Mouse (Mus musculus): ENCODE results near the gene Tnk2. TPM values are rescaled to one million over a fixed set of nuclear protein-coding genes. Genes with fewer than 3 reads are reported as not detected.

Tnk2 gene
- polyA plus RNA-seq, 1 experiment from 2014 or later = 9.2 TPM

GRCm38 (mm10) chr16:32728730-32729129 is 85.1 kb downstream of the Tnk2 start:
- Histone ChIP-seq H3K9ac (ENCODE audit: low read length) (no peak overlapping the region), H3K4me2 (ENCODE audit: low read depth, severe bottlenecking) (no peak overlapping the region), H3K27me3 (ENCODE audit: control insufficient read depth, insufficient read depth, low read length) (no peaks in the 10 kb centered on the region), H3K4me1 (ENCODE audit: control insufficient read depth, insufficient read depth, low read length) (no peaks in the 10 kb centered on the region), H3K9me3 (ENCODE audit: control insufficient read depth, low read length) (no peaks in the 10 kb centered on the region), H3K36me3 (ENCODE audit: control insufficient read depth, insufficient read depth, low read length) (no peaks in the 10 kb centered on the region), H3K27ac (replicated peaks; ENCODE audit: low read depth, low read length) (no peak overlapping the region), H3K4me3 (ENCODE audit: low read depth, low read length) (no peak overlapping the region)
- DNase-seq (ENCODE audit: low spot score) (no peak), ATAC-seq (ENCODE audit: insufficient number of reproducible peaks, low FRiP score, low TSS enrichment, low read depth) (no peak)
- WGBS = 60% methylated on average over 1 of the region's 1 CpGs

Other genes with a start within 250 kb of the Tnk2 start
- not detected in 2 replicates for gene Tm4sf19, start 243.4 kb upstream of the Tnk2 start, polyA plus RNA-seq (2014; fragmentation: Nextera tagmentation; extraction: Ambion mirVana)
- gene Tctex1d2, start 224.2 kb upstream of the Tnk2 start, polyA plus RNA-seq (2014; fragmentation: Nextera tagmentation; extraction: Ambion mirVana) = 32.1 and 36.1 TPM in 2 replicates
- 35.6 and 37.0 TPM in 2 replicates for gene Pcyt1a, start 213.0 kb upstream of the Tnk2 start, polyA plus RNA-seq (2014; fragmentation: Nextera tagmentation; extraction: Ambion mirVana)
- 0.33 and 0.41 TPM in 2 replicates for gene Slc51a, start 156.0 kb upstream of the Tnk2 start, polyA plus RNA-seq (2014; fragmentation: Nextera tagmentation; extraction: Ambion mirVana)
- gene Zdhhc19, start 147.6 kb upstream of the Tnk2 start, polyA plus RNA-seq (2014; fragmentation: Nextera tagmentation; extraction: Ambion mirVana) = not detected in 2 replicates
- 52.5 and 53.7 TPM in 2 replicates for gene Tfrc, start 35.0 kb upstream of the Tnk2 start, polyA plus RNA-seq (2014; fragmentation: Nextera tagmentation; extraction: Ambion mirVana)
- not detected in 2 replicates for gene Muc4, start 92.0 kb downstream of the Tnk2 start, polyA plus RNA-seq (2014; fragmentation: Nextera tagmentation; extraction: Ambion mirVana)
- not detected in 2 replicates for gene Muc20, start 153.6 kb downstream of the Tnk2 start, polyA plus RNA-seq (2014; fragmentation: Nextera tagmentation; extraction: Ambion mirVana)
- not detected in 2 replicates for gene Smbd1, start 166.6 kb downstream of the Tnk2 start, polyA plus RNA-seq (2014; fragmentation: Nextera tagmentation; extraction: Ambion mirVana)
- gene Fyttd1, start 233.6 kb downstream of the Tnk2 start, polyA plus RNA-seq (2014; fragmentation: Nextera tagmentation; extraction: Ambion mirVana) = 120 and 123 TPM in 2 replicates
- gene Rubcn, start 233.9 kb downstream of the Tnk2 start, polyA plus RNA-seq (2014; fragmentation: Nextera tagmentation; extraction: Ambion mirVana) = 12.4 and 16.5 TPM in 2 replicates